Mouse (Mus musculus) cerebellum, adult 2 months (tissue): ENCODE data around the gene Gm10762. TPM values are rescaled to one million over a fixed set of nuclear protein-coding genes. Genes with fewer than 3 reads are reported as not detected.
A peak's percentile ranks its signal among the peaks of the same experiment; 100 is the strongest.
"Not testable (repeated sequence)": the region's sequence is repeated elsewhere in the genome, so short reads cannot be mapped to it uniquely, and the experiment has no call there.

Source experiments
- DNase-seq, 2 experiments: peaks; one replicate each; pipeline ENCODE4 v3.0.0; 2021
- H3K27ac ChIP-seq: fragments of 200-500 bp; 2 replicates; pipeline ENCODE4 v1.5.1; 2012; ENCODE audit warnings: low read length, control low read depth, inconsistent platforms; ENCODE audit not compliant: insufficient read depth
- H3K27me3 ChIP-seq: fragments of 200-500 bp; 2 replicates; pipeline ENCODE4 v1.6.1; 2012; ENCODE audit warnings: inconsistent platforms, mild to moderate bottlenecking, low read length, moderate library complexity; ENCODE audit not compliant: control insufficient read depth, insufficient read depth
- H3K4me1 ChIP-seq: fragments of 200-500 bp; 2 replicates; pipeline ENCODE4 v1.6.1; 2011; ENCODE audit warnings: low read length; ENCODE audit not compliant: control insufficient read depth, insufficient read depth
- H3K4me3 ChIP-seq: fragments of 200-500 bp; replicated peaks from 2 replicates; pipeline ENCODE3; 2011; ENCODE audit warnings: mild to moderate bottlenecking, low read depth, low read length, control low read depth; ENCODE audit not compliant: insufficient read depth
- CTCF ChIP-seq: fragments of 200-500 bp; IDR thresholded peaks from 2 replicates; pipeline ENCODE4 v1.5.1; 2011; ENCODE audit warnings: low read depth, mild to moderate bottlenecking, control low read depth, low read length, moderate library complexity, borderline replicate concordance; ENCODE audit not compliant: insufficient read depth
- POLR2A ChIP-seq: fragments of 200-500 bp; IDR thresholded peaks from 2 replicates; pipeline ENCODE4 v1.6.1; 2011; ENCODE audit warnings: low read length, control low read depth, borderline replicate concordance; ENCODE audit not compliant: insufficient read depth
- WGBS: fragments of 180-500 bp; shearing (Covaris S2); methylation state at CpG from one replicate; pipeline ENCODE4 v1.1.7; 2018; 5-methylcytosine and 5-hydroxymethylcytosine counted together
- polyA plus RNA-seq: library from polyadenylated mRNA; depleted of rRNA; stranded (reverse); fragments of >200 nt; gene quantifications from 2 replicates; pipeline ENCODE4 v1.2.3, GENCODE M21; 2012; rRNA removed

Gene Gm10762
- polyA plus RNA-seq, result 4.4 and 4.9 TPM in 2 replicates

DNA sequence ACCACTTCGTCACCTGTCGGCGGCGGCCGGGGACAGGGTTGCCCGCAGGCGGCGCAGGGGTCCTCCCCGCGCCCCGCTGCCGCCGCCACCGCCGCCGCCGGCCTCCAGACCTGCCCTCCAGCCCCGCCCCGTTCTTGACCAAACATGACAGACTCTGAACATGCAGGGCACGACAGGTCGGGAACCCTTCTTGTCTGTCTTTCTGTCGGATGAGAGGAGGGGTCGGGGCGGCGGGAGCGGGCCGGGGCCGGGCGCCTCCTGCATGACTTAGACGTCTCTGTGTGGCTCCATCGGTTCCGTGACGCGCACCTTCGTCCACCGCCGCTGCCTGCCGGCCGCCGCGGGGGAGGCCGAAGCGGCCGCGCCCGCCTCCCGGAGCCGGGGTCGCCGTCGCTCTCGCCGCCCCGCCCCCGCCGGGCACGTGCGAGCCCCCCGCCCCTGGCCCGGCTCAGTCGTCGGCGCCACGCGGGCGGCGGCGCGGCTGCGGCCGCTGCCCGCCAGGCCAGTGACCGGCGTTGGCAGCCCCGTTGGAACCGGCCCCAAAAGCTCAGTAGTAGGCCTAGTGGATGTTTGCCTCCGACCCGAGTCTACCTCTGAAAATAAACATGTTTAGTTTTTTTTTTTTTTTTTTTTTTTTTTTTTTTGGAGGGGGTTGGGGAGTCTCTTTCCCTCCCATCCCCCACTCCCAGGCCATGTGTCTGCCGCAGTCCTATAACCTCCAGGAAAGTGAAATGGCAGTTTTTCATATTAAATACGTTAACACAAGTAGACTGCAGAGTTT, at the start of gene Gm10762:
Gene Gm10762 (minus strand): TSS at position 65 of the 781 bp plus-strand sequence.
- 2% methylated on average over 75 of the region's 80 CpGs for WGBS
- DNase-seq, result peak; percentile 82 to 86
- TF ChIP-seq CTCF, result no peak
- no peak for TF ChIP-seq POLR2A
- Histone ChIP-seq H3K27ac (peak within 1 kb of the TSS; percentile 100), H3K4me3 (peak within 1 kb of the TSS; percentile 88), H3K27me3 (no peaks in the 10 kb centered on the region), H3K4me1 (no peaks in the 10 kb centered on the region; the same call in 1 of the 2 replicates)

DNA sequence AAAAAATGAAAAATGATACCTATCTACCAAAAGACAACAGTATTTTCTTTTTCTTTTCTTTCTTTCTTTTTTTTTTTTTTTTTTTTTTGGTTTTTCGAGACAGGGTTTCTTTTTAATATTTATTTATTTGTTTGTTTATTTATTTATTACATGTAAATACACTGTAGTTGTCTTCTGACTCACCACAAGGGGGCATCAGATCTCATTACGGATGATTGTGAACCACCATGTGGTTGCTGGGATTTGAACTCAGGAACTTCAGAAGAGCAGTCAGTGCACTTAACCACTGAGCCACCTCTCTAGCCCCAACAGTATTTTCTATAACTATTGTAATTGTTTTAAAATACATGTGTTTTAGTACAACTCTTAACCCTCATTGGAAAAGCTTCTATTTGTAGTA, 41.3 kb upstream of the Gm10762 start:
- peak in 1 of 2 experiments; percentile 17 for DNase-seq
- not testable (repeated sequence) for H3K27me3 ChIP-seq, H3K4me3 ChIP-seq, H3K27ac ChIP-seq, H3K4me1 ChIP-seq
- 0 out of 2 replicates have a peak, but pooled peaks have one; percentile 8 for TF ChIP-seq CTCF
- 80% methylated on average over 2 of the region's 2 CpGs for WGBS

DNA sequence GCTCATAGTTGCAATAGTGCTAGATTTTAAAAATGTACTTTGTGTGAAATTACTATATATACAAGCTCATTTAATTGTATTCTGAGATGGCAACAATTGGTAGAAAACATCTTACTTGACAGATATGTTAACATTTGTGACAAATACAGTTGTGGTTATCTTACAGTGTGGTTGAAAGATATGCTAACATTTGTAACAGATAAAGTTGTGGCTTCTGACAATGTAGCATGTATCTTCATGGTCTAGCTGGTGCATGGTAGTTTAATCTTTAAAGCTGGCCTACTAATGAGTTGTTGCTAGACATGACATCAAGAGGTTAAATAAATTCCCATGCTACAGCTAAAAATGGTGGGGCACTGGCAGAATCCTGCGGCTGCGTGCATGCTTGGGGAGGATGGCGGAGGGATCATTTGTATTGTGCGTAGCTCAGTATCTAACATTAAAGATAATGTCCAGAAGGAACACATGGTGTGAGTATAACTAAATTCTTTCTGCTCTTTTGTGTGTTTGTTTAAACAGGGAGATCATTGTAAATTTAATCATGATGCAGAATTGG, 38.7 kb upstream of the Gm10762 start:
- TF ChIP-seq POLR2A (no peak), CTCF (no peak)
- 67% methylated on average over 4 of the region's 4 CpGs for WGBS
- H3K27me3 ChIP-seq, result no peaks in the 10 kb centered on the region
- no peak overlapping the region for H3K27ac ChIP-seq
- H3K4me3 ChIP-seq, result no peak overlapping the region
- no peaks in the 10 kb centered on the region; the same call in none of the 2 replicates for H3K4me1 ChIP-seq
- no peak for DNase-seq

DNA sequence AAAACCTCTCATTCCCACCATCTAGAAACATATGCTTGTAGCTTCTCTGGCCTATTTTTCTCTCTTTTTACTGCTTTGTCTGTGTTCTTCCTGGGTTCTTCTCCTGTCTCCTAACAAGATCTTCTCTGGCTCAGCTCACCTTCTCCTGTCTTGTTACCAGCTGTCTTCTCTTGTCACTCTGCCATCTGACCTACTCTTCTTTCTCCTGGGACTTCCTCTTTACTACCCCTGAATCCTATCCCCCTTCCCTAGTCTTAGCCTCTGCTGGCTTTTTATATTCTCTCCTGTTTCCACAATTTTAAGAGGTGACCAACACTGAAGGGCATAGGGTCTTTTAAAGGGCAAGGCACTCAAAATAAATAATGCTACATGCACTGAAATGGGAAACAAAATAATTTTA, 37.3 kb upstream of the Gm10762 start:
- no peak overlapping the region for H3K4me3 ChIP-seq
- H3K4me1 ChIP-seq, result no peaks in the 10 kb centered on the region; the same call in none of the 2 replicates
- no peak for TF ChIP-seq POLR2A
- no peak for TF ChIP-seq CTCF
- peak in 1 of 2 experiments; percentile 26 for DNase-seq
- no peaks in the 10 kb centered on the region for H3K27me3 ChIP-seq
- no peak overlapping the region for H3K27ac ChIP-seq

DNA sequence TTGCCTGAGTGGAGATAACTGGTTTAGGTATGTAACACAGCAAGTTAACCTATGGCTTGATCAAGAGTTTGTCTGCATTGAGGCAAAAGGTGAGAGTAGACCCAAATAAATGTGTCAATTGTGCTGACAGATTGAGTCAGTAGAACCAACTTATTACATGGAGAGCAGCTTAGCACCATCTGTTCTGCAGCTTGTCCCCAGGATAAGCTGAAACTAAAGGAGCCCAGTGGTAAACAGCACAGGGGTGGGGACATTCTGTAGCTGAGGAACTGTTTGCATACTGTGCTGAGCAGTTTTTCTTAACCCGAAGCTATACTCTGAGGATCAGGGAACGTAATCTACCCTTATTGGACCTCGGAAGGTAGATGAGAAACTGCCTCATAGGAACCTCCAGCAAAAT, 17.2 kb upstream of the Gm10762 start:
- WGBS, result 69% methylated on average over 3 of the region's 3 CpGs
- Histone ChIP-seq H3K27ac (no peak overlapping the region), H3K27me3 (no peaks in the 10 kb centered on the region), H3K4me1 (peaks cover 5% of the 10 kb centered on the region; the same call in 1 of the 2 replicates), H3K4me3 (no peak overlapping the region)
- TF ChIP-seq CTCF (no peak), POLR2A (no peak)
- peak in 1 of 2 experiments; percentile 31 for DNase-seq

DNA sequence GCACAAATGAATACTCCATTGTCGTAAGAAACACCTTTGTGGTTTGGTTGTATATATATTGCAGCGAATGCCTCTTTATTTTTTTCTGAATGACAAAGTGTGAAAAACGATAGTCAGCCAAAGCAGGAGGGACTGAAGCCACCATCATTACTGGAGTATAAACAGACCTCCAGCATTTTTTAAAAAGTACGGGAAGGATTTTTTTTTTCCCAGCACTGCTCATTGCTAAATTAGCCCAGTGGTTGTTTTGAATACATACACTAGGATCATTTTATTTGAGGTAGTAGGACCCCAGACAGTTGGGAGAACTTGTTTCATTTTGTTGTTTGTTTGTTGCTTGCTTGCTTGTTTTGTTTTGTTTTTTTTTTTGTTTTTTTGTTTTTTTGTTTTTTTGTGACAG, 8.0 kb upstream of the Gm10762 start:
- no peak for TF ChIP-seq POLR2A
- WGBS, result 81% methylated on average over 4 of the region's 4 CpGs

DNA sequence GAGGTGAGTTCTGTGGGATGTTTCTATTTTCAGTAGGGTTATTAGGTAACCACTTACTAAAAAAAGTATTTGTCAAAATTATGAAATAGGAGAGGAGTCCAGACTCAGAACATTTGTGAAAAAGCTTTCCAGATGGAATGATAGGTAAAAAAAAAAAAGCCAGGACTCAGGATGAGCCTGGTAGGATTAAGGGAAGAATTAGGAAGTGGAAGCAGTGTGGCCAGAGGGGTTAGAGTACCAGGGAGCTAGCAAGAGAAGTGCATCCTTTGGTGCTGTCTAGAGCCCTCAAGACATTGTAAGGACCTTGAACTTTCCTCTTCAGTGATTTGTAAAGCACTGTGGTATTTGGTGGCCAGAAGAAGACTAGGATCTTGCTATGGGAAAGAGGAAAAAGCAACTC, 4.8 kb upstream of the Gm10762 start:
- Histone ChIP-seq H3K27me3 (no peaks in the 10 kb centered on the region), H3K4me1 (no peaks in the 10 kb centered on the region; the same call in 1 of the 2 replicates), H3K4me3 (no peak overlapping the region), H3K27ac (no peak overlapping the region)
- TF ChIP-seq CTCF (no peak), POLR2A (no peak)
- no peak for DNase-seq

More for the DNA sequence above, 8.0 kb upstream of the Gm10762 start:
- no peak overlapping the region for H3K4me3 ChIP-seq
- no peak overlapping the region for H3K27ac ChIP-seq
- no peak for DNase-seq
- H3K4me1 ChIP-seq, result no peaks in the 10 kb centered on the region; the same call in 1 of the 2 replicates
- H3K27me3 ChIP-seq, result no peaks in the 10 kb centered on the region

DNA sequence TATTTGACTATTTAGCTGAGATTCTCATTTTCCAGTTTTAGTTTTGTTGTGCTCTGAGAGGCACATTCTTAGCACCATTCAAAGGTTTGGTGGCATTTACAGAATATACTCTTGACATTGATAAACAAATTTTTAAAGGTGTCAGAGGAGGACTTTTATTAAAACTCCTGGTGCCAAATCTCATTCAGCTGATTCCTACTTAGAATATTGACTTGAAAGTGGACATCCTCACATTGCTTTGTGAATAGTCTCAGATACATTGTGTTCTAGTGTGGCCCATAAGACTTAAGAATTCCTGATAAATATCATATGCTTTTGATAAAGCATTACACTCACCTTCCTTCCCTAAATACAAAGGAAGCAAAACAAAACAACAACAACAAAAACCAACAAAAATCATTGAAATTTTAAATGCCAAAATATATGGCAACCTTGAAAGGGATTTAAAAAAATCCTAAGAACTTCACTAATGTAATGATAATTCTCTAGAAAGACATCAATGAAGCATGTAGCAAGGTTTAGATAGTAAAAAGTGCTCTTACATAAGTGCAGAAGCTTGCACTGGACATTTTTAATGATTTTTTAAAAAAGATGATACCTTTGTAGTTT, 1.1 kb upstream of the Gm10762 start:
- H3K27ac ChIP-seq, result no peak overlapping the region
- peak overlapping the region; percentile 88 for H3K4me3 ChIP-seq
- no peaks in the 10 kb centered on the region; the same call in 1 of the 2 replicates for H3K4me1 ChIP-seq
- DNase-seq, result peak in 1 of 2 experiments; percentile 14
- H3K27me3 ChIP-seq, result no peaks in the 10 kb centered on the region
- TF ChIP-seq CTCF (no peak), POLR2A (no peak)
